Mouse (Mus musculus) embryo, embryonic 11.5 days (tissue): Measurements from ENCODE around the gene Secisbp2.
"Not testable (repeated sequence)": the region's sequence is repeated elsewhere in the genome, so short reads cannot be mapped to it uniquely, and the experiment has no call there.

ENCODE experiments used
- DNase-seq: peaks from one replicate; pipeline ENCODE4 v3.0.0-alpha.2; 2012; ENCODE audit warnings: low read depth, low spot score

Gene Secisbp2

DNA sequence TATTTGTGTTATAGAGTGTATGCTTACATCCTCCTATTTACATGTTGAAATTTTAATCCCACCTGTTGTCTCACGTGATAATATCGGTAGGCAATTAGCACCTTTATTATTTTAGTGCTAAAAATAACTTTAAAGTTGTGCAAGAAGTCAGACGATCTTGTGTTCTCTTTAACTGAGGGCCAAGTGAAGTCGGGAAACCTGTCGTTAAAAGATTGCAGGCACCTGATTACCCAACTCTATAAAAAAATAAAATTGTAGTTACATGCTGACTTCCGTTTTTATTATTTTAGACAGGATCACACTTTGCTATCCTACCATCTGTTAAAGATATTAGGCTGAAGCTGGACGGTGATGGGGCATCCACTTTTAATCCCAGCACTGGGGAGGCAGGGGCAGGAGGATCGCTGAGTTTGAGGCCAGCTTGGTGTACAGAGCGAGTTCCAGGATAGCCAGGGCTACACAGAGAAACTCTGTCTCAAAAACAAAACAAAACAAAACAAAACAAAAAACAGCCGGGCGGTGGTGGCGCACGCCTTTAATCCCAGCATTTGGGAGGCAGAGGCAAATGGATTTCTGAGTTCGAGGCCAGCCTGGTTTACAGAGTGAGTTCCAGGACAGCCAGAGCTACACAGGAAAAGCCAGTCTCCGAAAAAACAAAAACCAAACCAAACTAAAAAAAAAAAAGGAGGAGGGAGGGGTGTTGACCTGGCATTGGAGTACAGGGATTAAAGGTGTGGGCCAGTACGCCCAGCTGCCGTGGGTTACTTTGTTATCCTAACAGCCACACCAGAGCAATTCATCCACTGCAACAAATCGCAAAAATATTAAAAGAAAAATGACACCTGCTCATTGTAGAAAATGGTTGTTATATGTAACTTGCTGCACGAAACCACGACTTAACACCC is 7.3 kb upstream of the Secisbp2 start:
- no peak for DNase-seq

DNA sequence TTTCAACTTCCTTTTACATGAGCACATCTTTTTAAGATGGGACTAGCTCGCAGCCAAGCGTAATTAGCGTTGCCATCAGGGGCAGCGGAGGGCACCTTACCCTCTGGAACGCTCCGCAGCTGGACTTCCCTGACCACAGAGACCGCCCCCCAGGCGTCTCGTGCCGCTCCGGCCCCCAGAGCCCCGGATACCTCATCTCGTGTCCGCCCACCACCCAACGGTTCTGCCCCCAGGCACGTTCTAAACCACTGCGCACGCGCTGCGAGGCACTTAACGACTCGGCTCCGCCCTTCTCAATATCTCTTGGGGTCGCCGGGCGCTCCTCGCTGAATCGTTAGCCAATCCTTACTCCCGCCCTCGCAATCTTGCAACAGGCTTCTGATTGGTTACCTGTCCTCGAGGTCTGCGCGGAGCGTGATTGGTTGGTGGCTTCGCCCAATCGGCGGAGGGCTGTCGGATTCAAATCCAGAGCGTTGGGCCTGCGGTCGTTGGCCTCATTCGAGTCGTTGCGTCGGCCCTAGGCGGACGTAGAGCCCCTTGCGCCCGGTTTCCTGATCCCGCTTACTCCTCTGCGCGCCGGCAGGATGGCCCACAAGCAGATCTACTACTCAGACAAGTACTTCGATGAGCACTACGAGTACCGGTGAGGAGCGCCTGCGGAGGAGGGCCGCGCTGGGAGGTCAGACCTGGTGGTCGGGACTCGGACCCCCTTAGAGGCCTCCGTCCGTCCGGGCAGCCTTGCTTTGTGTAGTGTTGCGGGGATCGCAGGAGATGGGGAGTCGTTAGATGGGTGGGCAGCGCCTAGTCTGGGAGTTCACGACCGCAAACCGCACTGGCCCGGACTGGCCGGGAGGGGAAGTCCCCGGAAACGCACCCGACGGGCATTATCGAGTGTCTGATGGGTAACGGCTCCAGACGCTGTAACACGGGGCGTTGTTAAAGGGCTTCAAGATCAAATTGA is 6.4 kb upstream of the Secisbp2 start, which contains the start of gene Cks2:
Cks2 (plus strand) TSS at position 404 of the 961 bp plus-strand sequence.
- peak; percentile 98 for DNase-seq

DNA sequence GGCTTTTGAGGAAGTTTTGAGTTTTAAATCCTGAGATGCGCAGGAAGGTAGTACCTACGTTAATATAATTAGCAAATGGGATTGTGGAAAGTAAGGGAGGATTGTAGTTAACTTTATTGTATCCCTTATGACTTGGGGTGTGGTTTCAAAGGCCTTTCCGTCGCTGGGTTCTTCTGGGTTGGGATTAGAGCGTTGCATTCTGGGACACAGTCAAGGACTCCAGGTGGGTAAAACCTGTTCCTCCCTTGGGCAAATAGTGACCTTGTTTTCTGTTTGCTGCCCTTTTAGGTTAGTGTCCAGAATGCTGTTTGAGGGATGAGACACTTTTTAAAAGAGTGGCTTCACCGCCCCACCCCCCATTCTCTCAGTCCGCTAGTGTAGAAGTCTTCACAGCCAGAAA is 5.6 kb upstream of the Secisbp2 start:
- no peak for DNase-seq

DNA sequence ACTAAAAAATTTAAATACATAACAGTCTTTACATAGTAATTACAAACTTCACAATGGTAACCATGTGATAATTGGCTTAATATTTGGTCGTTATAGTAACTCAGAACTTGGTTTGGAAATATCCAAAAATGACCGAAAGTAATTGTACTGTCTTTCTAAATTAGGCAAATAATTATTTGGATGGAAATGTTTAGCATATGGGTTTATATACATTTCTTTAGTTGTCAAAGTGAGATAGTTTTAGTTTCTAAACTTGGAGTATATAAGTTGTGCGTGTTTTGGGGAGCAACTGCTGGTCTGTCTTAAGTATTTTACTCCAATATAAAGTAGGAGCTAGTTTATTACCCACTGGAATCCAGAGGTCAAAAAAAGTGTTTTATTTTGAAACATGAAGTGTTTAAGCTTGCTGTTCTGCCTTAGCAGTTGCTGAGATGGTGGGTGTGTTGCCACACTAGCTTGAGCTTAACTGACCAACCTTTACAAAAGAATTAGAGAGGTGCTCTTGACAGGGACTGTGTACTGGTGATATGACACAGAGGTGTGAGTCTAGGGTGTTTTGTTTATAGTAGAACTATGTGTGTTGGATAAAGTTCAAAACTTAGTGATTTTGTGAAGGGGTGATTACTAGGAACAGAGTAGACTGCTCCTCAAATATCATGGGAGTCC is 5.0 kb upstream of the Secisbp2 start:
- DNase-seq = no peak

DNA sequence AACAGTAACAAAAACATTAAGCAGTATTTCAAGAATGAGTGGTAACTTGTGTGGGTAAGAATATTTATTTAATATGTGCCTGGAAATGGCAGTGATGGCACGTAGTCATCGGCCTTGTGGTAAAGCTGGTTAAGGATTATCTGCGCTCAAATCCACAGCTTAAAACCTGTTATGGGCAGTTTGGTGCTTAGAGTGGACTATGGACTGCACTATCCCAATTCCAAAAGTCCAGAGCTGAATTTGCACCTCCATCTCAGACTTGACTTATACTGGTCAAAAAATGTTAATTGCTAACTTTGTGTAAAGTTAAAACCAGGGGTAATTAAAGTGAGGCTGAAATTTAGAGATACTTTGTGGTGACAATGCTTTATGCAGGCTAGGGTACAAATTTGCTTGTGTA is 3.7 kb upstream of the Secisbp2 start:
- DNase-seq = no peak

DNA sequence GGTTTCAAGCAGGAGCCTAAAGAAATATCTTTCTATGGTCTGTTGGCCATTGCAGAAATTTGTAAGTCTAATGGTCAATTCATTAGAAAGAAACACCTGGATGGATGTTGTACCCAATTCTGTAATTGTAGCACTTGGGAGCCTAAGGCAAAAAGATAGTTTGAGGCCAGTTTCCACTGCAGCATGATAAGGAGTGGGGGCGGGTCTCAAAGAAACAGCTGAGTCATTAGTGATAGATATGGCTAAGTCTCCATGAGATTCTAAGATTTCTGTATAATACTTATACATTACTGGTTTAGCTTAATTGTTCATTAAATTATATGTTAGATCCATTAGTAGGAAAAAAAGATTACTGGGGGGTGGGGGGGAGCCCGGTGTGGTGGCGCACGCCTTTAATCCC is 3.3 kb upstream of the Secisbp2 start:
- no peak for DNase-seq

DNA sequence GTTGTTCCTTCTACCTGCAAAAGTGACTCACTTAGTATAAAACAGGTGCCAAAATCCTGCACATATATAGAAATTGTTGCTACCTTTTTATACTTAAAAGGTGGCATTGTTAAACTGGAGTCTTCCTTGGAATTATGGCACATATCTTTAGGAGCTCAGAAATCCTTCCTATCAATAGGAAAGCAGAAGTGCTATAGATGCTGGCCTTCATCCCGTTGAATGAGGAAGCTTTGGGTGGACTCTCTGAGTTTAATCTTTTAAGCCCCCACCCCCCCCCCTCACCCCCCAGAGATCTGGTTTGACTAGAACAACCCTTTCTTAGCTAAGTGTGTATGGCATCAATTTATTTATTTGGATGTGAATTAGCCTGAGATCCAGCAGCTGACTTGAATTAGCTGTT is 1.8 kb upstream of the Secisbp2 start:
- DNase-seq = no peak

DNA sequence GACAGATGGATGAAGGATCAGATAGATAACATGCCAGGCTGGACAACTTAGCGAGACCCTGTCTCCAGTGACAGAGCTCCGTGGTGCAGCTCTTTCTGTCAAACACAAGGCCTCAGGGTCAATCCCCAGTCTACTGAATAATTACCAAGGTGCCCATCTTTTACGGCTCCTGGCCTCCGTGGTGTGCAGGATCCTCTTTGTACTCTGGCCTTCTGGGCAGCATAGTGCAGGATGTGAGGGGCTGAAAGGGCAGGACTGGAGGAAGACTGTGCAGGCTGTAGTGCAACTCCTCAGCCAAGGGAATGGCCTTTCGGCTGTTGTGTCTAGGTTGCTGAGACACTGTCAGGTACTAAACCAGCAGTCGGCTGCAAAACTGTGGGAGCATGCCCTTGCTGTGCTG is 1.7 kb downstream of the Secisbp2 start:
- no peak for DNase-seq

DNA sequence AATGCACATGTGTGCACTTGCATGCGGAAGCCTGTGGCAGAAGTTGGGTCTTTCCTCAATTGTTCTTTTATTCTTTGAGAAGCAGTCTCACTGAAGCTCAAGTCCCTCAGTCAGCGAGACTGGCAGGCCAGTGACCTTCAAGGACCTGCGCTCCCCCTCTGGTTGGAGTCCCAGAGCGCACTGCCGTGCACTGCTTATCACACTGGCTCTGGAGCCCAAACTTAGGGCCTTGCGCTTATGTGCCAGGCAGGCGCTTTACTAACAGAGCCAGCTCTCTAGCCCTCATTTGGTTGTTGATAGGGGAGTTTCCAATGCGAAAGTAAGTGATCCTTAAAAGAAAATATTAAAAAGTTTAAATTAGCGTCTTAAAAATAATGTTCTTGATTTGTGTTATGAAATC is 2.5 kb downstream of the Secisbp2 start:
- no peak for DNase-seq

DNA sequence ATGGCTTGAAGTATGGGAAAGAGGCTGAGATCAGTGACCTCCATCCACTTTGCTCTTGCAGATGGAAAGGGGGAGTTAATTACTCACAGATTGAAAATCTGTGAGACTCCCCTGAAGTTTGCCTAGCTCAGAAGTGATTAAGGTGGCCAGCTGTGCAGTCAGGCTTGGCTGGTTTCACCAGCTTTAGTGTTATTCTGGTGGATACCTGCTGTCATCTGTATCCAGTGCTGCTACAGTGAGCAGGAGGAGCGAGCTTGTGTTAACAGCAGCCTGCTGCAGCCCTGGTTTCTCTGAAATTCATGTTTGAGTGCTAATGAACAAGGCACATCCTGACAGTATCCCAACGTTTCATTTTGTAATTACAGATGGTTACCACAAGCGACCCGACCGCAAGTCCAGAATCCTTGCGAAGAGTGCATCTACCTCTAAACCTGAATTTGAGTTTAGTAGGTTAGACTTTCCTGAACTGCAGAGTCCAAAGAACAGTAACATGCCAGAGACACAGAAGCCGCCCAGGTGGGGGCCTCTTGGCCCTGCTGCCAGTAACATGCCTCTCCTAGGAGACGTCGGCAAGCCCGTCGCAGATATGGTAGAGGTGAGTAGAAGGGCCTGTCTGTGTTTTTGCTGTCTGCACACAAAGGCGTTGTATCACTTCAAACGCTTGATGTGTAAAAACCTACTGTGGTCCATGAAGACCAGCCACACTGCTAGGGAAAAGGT is 5.2 kb downstream of the Secisbp2 start:
- no peak for DNase-seq

DNA sequence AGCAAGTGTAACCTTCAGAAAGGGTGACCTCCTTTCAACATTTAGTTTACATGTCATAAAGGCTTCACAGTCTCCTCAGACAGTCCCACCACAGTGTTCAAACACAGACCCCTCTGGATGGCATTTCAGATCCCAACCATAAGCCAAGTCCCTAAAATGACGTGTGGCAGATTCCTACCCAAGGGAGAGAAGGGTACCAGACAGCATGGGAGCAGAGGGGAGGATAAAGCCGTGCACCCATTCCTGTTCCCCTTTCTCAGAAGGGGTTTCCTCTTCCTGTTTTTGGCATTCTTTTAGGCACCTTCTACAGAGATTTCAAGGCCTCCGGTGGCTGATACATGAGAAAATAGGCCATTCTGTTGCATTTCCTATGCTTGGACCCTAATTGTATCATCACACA is 6.6 kb downstream of the Secisbp2 start:
- DNase-seq = no peak

DNA sequence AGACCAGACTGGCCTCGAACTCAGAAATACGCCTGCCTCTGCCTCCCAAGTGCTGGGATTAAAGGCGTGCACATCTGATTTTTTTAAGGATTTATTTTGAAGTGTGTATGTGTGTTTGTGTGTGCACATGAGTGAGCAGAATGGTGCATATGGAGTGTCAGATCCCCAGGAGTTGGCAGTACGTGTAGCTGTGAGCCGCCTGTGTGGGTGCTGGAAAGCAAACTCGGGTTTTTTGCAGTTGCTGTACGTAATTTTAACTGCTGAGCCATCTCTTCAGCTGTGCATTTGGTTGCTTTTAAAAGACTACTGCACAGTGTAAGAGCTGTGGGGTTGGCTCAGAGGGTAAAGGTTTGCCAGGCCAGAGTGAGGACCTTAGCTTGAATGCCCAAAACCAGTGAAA is 8.1 kb downstream of the Secisbp2 start:
- no peak for DNase-seq

DNA sequence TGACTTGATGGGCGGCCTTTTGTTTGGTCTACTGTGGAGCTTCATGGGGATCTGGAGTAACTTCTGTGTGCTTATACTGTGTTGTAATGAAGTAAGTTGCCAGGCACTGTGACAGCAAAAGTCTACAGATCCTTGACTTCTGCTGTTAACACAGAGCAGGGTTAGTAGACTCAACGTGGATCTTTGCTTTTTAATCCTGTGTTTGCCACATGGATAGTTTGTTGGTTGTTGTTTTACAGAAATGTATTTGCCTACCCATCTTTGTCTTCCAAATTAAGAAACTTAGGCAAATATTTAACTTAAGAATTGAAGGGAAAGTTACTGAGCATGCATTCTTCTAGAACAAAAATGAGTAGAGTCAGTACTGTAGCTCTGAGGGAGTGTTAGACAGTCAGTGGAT is 12.1 kb downstream of the Secisbp2 start:
- no peak for DNase-seq

DNA sequence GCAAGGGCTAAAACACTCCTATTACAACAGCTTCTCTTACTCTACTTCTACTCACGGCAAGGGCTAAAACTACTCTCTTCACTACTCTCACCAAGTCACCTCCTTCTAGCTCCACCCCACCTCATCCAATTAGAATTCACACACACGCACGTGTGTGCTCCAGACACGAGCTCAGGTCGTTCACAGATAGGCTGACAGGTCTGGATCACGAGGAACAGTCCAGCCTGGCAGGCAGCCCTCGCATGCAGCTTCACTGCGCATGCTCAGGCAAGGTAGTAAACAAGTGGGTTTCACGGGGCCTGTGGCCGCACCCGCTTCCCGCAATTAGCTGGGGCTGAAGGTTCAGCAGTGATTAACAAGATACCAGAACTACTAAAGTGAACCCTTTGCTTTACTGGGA is 16.7 kb downstream of the Secisbp2 start:
- not testable (repeated sequence) for DNase-seq

DNA sequence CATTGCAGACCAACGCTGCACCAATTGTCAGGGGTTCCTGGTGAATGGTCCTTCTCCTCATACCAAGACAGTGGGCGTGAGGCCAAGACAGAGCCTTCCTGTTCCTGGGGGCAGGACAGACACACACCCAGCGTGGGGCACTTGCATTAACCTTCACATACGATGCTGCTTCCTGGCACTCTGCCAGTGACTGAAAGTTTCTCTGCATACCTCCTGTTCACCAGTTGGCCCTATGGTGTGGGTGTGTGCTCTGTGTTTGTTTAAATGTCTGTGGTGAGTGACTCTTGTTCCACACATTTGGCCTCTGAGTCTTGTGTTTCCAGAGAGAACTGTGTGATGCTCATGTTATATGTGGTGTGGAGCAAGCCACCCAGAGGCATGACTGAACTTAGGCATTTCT is 25.1 kb downstream of the Secisbp2 start:
- no peak for DNase-seq

DNA sequence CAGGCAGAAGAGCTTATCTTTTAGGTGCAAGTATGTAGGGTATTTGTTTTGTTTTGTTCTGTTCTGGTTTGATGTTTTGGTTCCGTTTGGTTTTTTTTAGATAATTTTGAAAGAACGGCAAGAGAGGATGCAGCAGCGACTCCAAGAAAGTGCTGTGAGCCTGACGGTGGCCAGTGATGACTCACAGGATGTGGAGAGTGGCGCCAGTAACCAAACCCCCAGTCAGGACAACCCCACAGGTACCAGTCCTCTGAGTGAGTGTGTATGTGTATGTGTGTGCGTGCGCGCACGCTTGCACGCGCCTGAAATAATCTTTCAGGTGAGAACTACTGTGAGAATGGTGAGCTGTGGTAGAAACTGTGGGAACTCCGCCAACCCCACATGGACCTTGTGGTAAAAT is 25.5 kb downstream of the Secisbp2 start:
- no peak for DNase-seq

DNA sequence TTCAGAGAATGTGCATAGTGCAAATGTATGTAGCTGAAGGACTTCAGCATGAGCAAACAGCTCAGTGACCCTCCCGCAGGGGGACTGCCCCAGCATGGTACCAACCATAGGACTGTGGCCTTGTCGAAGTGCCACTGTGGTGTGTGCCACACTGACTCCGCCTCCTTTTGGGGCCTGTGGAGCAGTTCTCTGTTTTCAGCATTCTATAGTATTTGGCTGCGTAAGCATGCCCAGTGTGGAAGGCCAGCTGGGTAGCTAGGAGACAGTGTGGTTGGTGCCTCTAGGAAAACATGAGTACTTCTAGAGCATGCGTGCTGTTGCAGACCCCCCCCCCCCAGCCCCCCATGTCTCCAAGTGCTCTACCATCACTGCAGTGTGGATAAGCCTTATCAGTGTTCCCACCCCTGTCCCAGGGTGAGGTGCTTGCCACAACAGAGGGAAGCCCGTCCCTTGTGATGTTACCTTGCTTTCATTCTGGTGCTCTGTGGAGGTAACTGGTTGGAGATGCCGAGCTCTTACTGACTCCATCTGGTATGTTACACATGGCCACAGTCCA is 26.2 kb downstream of the Secisbp2 start:
- no peak for DNase-seq

DNA sequence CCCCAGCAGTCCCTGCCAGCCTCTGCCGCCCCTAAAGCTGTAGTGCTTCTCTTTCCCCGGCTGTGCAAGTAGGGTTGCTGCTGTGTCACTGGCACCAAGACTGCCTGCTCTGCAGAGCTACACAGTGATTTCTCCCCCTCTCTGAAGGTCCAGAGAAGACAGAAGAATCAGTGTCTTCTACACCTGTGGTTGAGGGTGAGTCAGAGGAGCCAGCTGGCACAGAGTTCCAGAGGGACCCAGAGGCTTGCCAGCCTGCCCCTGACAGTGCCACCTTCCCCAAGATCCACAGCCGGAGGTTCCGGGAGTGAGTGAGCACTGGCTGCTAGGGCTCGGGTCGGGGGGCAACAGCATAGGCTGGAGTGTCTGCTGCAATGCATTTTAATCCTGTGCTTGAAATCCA is 27.2 kb downstream of the Secisbp2 start:
- no peak for DNase-seq

DNA sequence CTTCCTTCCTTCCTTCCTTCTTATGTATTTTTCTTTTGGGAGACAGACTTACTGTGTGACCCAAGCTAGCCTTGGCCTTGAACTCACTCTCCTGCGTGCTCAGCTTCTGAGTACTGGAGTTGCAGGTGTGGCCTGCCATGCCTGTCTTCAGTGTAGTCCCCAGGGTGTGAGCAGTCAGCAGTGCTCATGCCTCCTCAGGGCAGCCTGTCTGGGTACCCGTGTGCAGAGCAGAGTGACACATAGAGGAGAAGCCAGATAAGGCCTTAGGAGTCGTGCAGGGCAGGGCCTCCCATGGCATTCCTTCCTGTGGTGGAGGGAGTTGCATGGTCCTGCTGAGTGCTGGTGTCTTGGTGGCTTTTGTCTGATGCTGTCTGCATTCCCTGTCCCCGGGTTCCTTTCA is 27.8 kb downstream of the Secisbp2 start:
- no peak for DNase-seq

DNA sequence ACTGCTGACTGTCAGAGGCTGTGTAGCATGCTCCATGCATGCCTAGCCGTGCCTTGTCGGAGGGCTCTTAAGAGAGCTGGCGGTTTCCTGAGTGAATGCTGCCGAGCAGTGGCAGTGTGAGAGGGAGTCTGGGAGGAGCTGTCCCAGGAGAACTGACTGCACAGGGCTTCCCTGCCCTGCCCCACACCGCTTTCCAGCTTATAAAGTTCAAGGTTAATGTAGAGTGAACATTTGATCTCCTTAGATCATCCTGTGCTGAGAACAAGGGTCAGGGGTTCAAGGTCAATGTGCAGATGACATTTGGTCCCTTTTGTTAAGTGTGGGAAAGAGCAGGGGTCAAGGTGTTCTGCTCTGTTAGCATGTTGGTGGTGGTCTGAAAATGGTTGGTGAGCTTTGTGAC is 29.6 kb downstream of the Secisbp2 start:
- no peak for DNase-seq

DNA sequence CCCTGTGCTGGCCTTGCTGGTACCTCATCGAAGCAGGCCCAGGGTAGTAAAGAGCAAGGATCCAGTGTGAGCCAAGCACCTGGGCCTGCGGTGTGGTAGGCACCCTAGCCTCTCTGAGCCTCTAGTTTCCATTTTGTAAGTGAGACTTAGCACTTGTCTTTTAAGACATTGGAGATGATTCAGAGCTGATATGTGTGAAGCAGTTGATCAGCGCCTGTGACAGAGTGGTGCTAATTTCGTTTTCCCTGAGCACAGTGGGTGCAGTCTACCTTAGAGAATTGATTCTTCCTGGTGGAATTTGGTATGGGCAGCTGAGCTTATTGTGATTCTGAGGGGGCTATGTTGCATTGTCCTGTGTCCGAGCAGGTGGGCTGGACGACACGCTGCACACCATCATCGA is 30.1 kb downstream of the Secisbp2 start:
- no peak for DNase-seq
